Mouse (Mus musculus): Measurements from ENCODE around the gene Hist2h2ab.
A peak's percentile ranks its signal among the peaks of the same experiment; 100 is the strongest.
"Not testable (repeated sequence)": the region's sequence is repeated elsewhere in the genome, so short reads cannot be mapped to it uniquely, and the experiment has no call there.

Gene Hist2h2ab

GRCm38 (mm10) chr3:96261623-96262022 is 42.0 kb downstream of the Hist2h2ab start:
- no peak for DNase-seq (ENCODE audit: low read depth, low spot score)

DNA sequence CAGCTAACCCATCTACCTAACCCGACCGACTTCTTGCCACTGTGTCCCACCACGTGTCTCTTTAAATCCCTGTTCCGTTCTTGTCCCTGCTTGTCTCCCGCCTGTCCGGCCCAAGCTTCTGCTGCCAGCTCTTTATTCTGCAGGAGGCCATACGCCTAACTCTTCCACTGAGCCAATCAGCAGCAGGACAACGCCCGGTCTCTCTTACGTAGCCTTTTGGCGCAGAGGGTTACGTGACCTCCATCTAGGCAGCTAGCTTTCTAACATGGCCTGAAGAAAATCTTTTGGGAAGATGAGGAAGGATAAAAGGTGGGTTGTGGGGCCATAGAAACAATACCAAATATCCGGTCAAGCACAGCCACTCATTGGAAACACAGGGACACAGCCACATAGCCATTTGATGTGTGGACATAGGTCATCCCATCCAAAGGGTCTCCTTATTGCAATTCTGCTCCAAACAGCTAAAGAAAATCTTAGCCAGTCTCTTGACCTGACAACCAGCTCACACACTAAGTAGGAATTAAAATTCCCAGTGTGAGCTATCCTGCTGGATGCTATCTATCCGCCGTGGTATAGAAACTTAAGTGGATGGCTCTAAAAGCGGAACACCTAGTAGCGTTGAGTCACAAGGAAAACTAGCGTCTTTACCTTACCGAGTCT is 42.7 kb downstream of the Hist2h2ab start:
- DNase-seq (ENCODE audit: low read depth, low spot score) = peak; percentile 79

GRCm38 (mm10) chr3:96262979-96263550 is 43.4 kb downstream of the Hist2h2ab start, which contains the start of gene Hist2h4:
TSS of gene Hist2h4 (minus strand) at chr3:96263311.
- peak; percentile 96 for DNase-seq (ENCODE audit: low read depth, low spot score)

DNA sequence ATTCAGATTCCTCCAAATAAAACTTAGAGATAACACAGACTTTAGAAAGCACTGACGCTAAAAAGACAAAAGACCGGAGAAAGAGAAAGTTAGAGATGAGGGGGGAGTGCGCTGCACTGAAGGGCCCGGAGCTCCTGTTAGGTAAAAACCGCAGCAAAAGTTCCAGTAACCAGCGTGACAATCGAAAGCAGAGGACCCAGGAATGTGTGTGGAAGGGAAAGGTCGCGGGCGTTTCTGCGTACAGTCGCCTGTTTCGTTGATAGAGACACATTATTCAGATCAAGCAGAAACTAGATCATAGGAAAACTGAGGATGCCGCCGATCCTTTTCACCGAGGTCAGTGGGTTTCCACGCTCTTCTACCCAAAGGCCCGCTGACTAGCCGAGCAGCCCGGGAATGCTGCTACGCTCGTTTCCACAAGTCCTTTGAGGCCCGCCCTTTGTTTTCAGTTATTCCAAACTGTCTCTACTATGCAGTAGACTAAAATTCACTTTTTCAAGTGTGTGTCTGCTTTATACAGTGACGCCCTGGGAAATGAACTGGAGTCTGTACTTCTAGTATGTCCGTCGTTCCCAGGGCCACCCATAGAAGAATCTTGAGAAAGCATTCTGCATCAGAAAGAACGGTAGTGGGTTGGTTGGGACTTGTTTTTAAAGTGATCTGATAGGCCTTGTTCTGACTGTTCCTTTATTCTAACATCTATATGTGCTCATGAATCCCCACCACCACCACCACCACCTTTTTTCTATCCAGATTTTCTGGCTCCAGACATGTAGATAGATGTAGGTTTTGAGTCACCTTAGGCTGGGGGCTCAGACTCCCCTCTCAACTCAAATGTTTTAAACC is 44.1 kb downstream of the Hist2h2ab start:
- DNase-seq (ENCODE audit: low read depth, low spot score) = no peak

GRCm38 (mm10) chr3:96264404-96264949 is 44.8 kb downstream of the Hist2h2ab start:
- DNase-seq (ENCODE audit: low read depth, low spot score) = no peak

DNA sequence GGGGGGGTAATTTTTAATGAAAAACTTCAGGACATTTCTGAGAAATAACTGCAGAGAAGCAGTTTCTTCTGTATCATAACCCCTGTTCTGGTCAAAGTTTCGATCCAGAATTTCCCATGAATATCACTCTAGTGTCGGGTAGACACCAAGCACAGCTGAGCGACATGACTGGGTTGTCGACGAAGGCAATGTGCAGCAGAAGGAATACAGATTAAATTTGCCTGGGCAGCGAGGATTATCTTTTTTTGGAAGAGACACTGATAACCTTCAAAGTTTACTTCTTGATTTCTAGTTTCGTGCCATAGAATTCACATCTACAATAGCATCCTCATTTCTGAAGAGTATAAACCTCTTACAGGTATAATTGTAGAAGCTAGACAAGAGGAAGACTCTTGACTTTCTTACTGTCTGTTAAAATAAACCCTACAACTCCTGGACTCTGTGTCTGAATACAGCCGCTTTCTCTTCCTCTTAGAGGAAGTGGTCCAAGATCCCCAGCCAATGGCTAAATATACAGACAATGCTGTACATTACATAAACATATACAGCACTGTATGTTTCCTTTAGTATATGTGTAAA is 46.6 kb downstream of the Hist2h2ab start:
- no peak for DNase-seq (ENCODE audit: low read depth, low spot score)

DNA sequence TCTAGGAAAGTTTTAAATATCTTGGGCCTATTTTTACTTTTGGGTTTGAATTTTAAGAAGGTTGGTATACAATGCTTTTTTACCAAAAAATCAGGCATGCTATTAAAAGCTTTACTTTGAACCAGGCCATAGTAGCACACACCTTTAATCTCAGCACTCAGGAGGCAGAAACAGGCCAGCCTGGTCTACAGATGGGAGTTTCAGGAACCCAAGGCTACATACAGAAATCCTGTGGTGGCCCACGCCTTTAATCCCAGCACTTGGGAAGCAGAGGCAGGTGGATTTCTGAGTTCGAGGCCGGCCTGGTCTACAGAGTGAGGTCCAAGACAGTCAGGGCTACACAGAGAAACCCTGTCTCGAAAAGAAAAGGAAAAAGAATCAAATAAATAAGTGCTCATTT is 47.9 kb downstream of the Hist2h2ab start:
- DNase-seq (ENCODE audit: low read depth, low spot score) = no peak

- peak; percentile 76 for DNase-seq (ENCODE audit: low read depth, low spot score)
Measured at GRCm38 (mm10) chr3:96268051-96268775, 48.5 kb downstream of the Hist2h2ab start, which contains the start of gene Hist2h3b. TSS of gene Hist2h3b (plus strand) at chr3:96268654.

- DNase-seq (ENCODE audit: low read depth, low spot score) = not testable (repeated sequence)
Measured at GRCm38 (mm10) chr3:96268776-96269378, 49.2 kb downstream of the Hist2h2ab start.

Measured in c-Kit-negative CD71-positive TER-119-positive erythroid progenitor cells, embryonic 14.5 days (primary cell).